9 mouse cellular contexts compared by ENCODE assay signal in genomic region chr15:59759566-59759965, GRCm38 (mm10).
DNase-seq lines count a peak whose midpoint lies in the region; ATAC-seq and TF ChIP-seq lines count a peak whose summit lies in the region.
"Had no signal": no experiment of that assay in that cellular context is flagged by ENCODE, and none has a peak within 500 bp of the region (broad histone marks: within the 10 kb centered on the region; RNA-seq: fewer than 3 reads in every experiment).

No protein-coding gene starts in this region.

- H3K36me3 ChIP-seq in heart, postnatal 0 days (replicated peaks; ENCODE audit: control insufficient read depth, insufficient read depth, low read length), result no peaks in the 10 kb centered on the region
- no peaks in the 10 kb centered on the region for H3K36me3 ChIP-seq in hindbrain, embryonic 14.5 days (replicated peaks; ENCODE audit: control insufficient read depth, insufficient read depth)

- no peaks in the 10 kb centered on the region for H3K27me3 ChIP-seq in heart, postnatal 0 days (ENCODE audit: control insufficient read depth, insufficient read depth, low read length)
- H3K27me3 ChIP-seq in hindbrain, embryonic 14.5 days (ENCODE audit: control insufficient read depth, insufficient read depth, low read length), result no peaks in the 10 kb centered on the region

- H3K9ac ChIP-seq in heart, postnatal 0 days (replicated peaks; ENCODE audit: low read depth, low read length), result no peak overlapping the region
- no peak overlapping the region for H3K9ac ChIP-seq in hindbrain, embryonic 14.5 days

- H3K4me3 ChIP-seq in heart, postnatal 0 days (ENCODE audit: low read depth, low read length), result no peak overlapping the region; the same call in 1 of the 2 replicates
- H3K4me3 ChIP-seq in hindbrain, embryonic 14.5 days (replicated peaks; ENCODE audit: low read length), result no peak overlapping the region

- peak; percentile 76 for DNase-seq in MN1 (ENCODE audit: low spot score)
- DNase-seq in c-Kit-positive CD71-negative TER-119-negative erythroid progenitor cells, embryonic 14.5 days (ENCODE audit: low read depth), result peak; percentile 46
- DNase-seq in heart, postnatal 0 days (ENCODE audit: low spot score), result peak; percentile 65
- peak; percentile 70 to 71 for DNase-seq in monocyte, adult 2 months (ENCODE audit: low read depth in 1 of 2, low spot score in 2 of 2)
- DNase-seq in hindbrain, embryonic 14.5 days (ENCODE audit: low spot score), result no peak
- DNase-seq in cerebellum, postnatal 14 days, result no peak
- DNase-seq in layer of hippocampus, adult 11-12 months (ENCODE audit: low spot score), result no peak
- no peak for DNase-seq in kidney, postnatal 4 days
- DNase-seq: right cerebral cortex, postnatal 4 days had no signal

- no peak for TF ChIP-seq EP300 in heart, postnatal 0 days (IDR thresholded peaks at IDR 0.05; ENCODE audit: low read depth)

- peak overlapping the region; percentile 62 for H3K27ac ChIP-seq in heart, postnatal 0 days (ENCODE audit: low read depth)
- H3K27ac ChIP-seq in hindbrain, embryonic 14.5 days, result no peak overlapping the region

- no peak for TF ChIP-seq CTCF in heart, postnatal 0 days (IDR thresholded peaks at IDR 0.05; ENCODE audit: low read depth)

- no peaks in the 10 kb centered on the region for H3K9me3 ChIP-seq in heart, postnatal 0 days (replicated peaks; ENCODE audit: control insufficient read depth, low read length)
- H3K9me3 ChIP-seq in hindbrain, embryonic 14.5 days (ENCODE audit: control insufficient read depth, low read length), result no peaks in the 10 kb centered on the region

- H3K4me1 ChIP-seq in heart, postnatal 0 days (ENCODE audit: control insufficient read depth, insufficient read depth), result peaks cover 11% of the 10 kb centered on the region; the same call in 1 of the 2 replicates
- no peaks in the 10 kb centered on the region for H3K4me1 ChIP-seq in hindbrain, embryonic 14.5 days (replicated peaks; ENCODE audit: control insufficient read depth, insufficient read depth, low read length)

- H3K4me2 ChIP-seq in heart, postnatal 0 days (ENCODE audit: low read depth, low read length), result peak overlapping the region; percentile 28
- H3K4me2 ChIP-seq in hindbrain, embryonic 14.5 days (replicated peaks), result no peak overlapping the region

- ATAC-seq in heart, postnatal 0 days (ENCODE audit: insufficient read depth, low read depth), result peak; percentile 91
- ATAC-seq in hindbrain, embryonic 14.5 days (ENCODE audit: low FRiP score), result no peak

- WGBS in heart, postnatal 0 days, result 8% methylated on average over 4 of the region's 4 CpGs
- 47% methylated on average over 4 of the region's 4 CpGs for WGBS in hindbrain, embryonic 14.5 days

Comparison
In these comparisons a context has a peak if more than half of its experiments do, and no peak if none do; other contexts are left out.
1. DNase-seq: peak in MN1 (single experiment), c-Kit-positive CD71-negative TER-119-negative erythroid progenitor cells, embryonic 14.5 days (single experiment), heart, postnatal 0 days (single experiment) and monocyte, adult 2 months (2 of 2); none in hindbrain, embryonic 14.5 days (single experiment), cerebellum, postnatal 14 days (0 of 2), layer of hippocampus, adult 11-12 months (single experiment) and kidney, postnatal 4 days (0 of 2).